Mouse (Mus musculus) megakaryocyte, embryonic 14.5 days (primary cell): Measurements from ENCODE around the gene Psma6. TPM values are rescaled to one million over a fixed set of nuclear protein-coding genes. Genes with fewer than 3 reads are reported as not detected.
A peak's percentile ranks its signal among the peaks of the same experiment; 100 is the strongest.

Experiments used
- H3K27me3 ChIP-seq: replicated peaks from 2 replicates; pipeline ENCODE3; 2012; ENCODE audit warnings: inconsistent platforms
- H3K36me3 ChIP-seq: replicated peaks from 2 replicates; pipeline ENCODE3; 2012; ENCODE audit warnings: low read length, inconsistent platforms, mixed read lengths
- H3K4me1 ChIP-seq: 2 replicates; pipeline ENCODE4 v1.6.1; 2012; ENCODE audit warnings: inconsistent platforms
- H3K4me3 ChIP-seq: replicated peaks from 2 replicates; pipeline ENCODE3; 2012; ENCODE audit warnings: moderate library complexity, mild to moderate bottlenecking, inconsistent platforms
- H3K9me3 ChIP-seq: 2 replicates; pipeline ENCODE4 v1.6.1; 2012; ENCODE audit warnings: inconsistent platforms
- FLI1 ChIP-seq: IDR thresholded peaks from 2 replicates; pipeline ENCODE4 v1.6.1; 2012; ENCODE audit warnings: low read length, inconsistent platforms, mixed read lengths
- GATA1 ChIP-seq: IDR thresholded peaks from 3 replicates; pipeline ENCODE4 v1.6.1; 2012; ENCODE audit warnings: mixed read lengths, low read length, inconsistent platforms, borderline replicate concordance
- polyA plus RNA-seq: library from polyadenylated mRNA; stranded (reverse); fragments of >175 nt; gene quantifications from 2 replicates; pipeline ENCODE4 v1.2.3, GENCODE M21; 2012; ENCODE audit warnings: low replicate concordance; ENCODE audit not compliant: insufficient read depth

Gene Psma6
- polyA plus RNA-seq, 1 experiment: 25.9 TPM

GRCm38 (mm10) chr12:55446746-55447395 lies 62.8 kb downstream of the Psma6 start:
- Histone ChIP-seq H3K36me3 (no peaks in the 10 kb centered on the region), H3K4me1 (peaks cover 56% of the 10 kb centered on the region), H3K27me3 (peaks cover 19% of the 10 kb centered on the region), H3K9me3 (no peaks in the 10 kb centered on the region), H3K4me3 (peak overlapping the region; percentile 78)
- no peak for TF ChIP-seq GATA1
- TF ChIP-seq FLI1: no peak

GRCm38 (mm10) chr12:55447396-55447760 lies 63.4 kb downstream of the Psma6 start:
- peaks cover 56% of the 10 kb centered on the region for H3K4me1 ChIP-seq
- TF ChIP-seq FLI1: no peak
- H3K36me3 ChIP-seq: no peaks in the 10 kb centered on the region
- no peaks in the 10 kb centered on the region for H3K9me3 ChIP-seq
- peaks cover 17% of the 10 kb centered on the region for H3K27me3 ChIP-seq
- peak overlapping the region; percentile 78 for H3K4me3 ChIP-seq

GRCm38 (mm10) chr12:55448457-55448856 lies 64.4 kb downstream of the Psma6 start:
- no peaks in the 10 kb centered on the region for H3K9me3 ChIP-seq
- no peak overlapping the region for H3K4me3 ChIP-seq
- H3K4me1 ChIP-seq: peaks cover 47% of the 10 kb centered on the region
- peaks cover 11% of the 10 kb centered on the region for H3K27me3 ChIP-seq
- TF ChIP-seq FLI1 (no peak), GATA1 (no peak)
- H3K36me3 ChIP-seq: no peaks in the 10 kb centered on the region

DNA sequence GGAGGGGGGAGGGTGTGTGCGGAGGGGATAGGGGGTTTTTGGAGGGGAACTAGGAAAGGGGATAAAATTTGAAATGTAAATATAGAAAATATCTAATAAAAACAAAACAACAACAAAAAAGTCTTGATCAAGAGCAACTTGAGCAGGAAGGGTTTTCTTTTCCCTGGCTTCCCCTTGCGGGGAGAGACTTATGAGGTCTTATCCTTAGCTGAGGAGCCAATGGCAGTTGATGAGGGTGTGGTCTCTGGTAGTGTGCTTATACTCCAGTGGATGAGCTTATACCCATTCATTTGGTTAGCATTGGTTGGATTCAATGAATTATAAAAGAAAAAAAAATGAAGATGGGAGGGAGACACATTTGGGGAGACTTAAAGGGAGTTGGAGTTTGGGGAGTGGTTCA lies 65.0 kb downstream of the Psma6 start:
- H3K27me3 ChIP-seq: peaks cover 12% of the 10 kb centered on the region
- H3K9me3 ChIP-seq: no peaks in the 10 kb centered on the region
- TF ChIP-seq FLI1 (no peak), GATA1 (no peak)
- no peaks in the 10 kb centered on the region for H3K36me3 ChIP-seq
- H3K4me3 ChIP-seq: no peak overlapping the region
- H3K4me1 ChIP-seq: peaks cover 41% of the 10 kb centered on the region

GRCm38 (mm10) chr12:55450421-55450820 lies 66.4 kb downstream of the Psma6 start:
- H3K27me3 ChIP-seq: peaks cover 15% of the 10 kb centered on the region

DNA sequence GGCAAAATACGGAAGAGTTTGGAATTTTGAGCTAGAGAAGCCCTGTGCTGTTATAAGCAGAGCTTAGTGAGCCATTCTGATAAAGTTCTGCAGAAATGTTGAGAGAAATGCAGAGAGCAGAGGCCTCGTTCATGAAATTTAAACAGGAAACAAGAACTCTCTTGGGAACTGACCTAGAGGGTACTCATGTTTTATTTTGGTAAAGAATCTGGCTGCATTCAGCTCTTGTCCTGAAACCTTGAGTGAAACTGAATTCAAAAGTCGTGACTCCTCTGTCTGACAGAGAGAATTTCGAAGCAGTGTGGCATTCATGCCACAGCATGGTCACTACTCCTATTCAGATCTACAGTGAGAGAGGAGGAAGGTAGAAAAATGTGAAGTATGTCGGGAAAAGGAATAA lies 68.8 kb downstream of the Psma6 start:
- H3K27me3 ChIP-seq: peaks cover 23% of the 10 kb centered on the region
- peaks cover 19% of the 10 kb centered on the region for H3K4me1 ChIP-seq
- no peaks in the 10 kb centered on the region for H3K36me3 ChIP-seq
- no peak overlapping the region for H3K4me3 ChIP-seq
- no peaks in the 10 kb centered on the region for H3K9me3 ChIP-seq
- TF ChIP-seq GATA1: no peak
- TF ChIP-seq FLI1: no peak

More at GRCm38 (mm10) chr12:55450421-55450820, 66.4 kb downstream of the Psma6 start:
- Histone ChIP-seq H3K9me3 (no peaks in the 10 kb centered on the region), H3K4me3 (peak overlapping the region; percentile 67), H3K36me3 (no peaks in the 10 kb centered on the region), H3K4me1 (peaks cover 40% of the 10 kb centered on the region)
- TF ChIP-seq FLI1: no peak
- TF ChIP-seq GATA1: no peak

GRCm38 (mm10) chr12:55453924-55454323 lies 69.9 kb downstream of the Psma6 start:
- Histone ChIP-seq H3K4me3 (no peak overlapping the region), H3K36me3 (no peaks in the 10 kb centered on the region), H3K4me1 (peaks cover 23% of the 10 kb centered on the region), H3K27me3 (peaks cover 33% of the 10 kb centered on the region), H3K9me3 (no peaks in the 10 kb centered on the region)
- TF ChIP-seq GATA1 (no peak), FLI1 (no peak)

GRCm38 (mm10) chr12:55455206-55455605 lies 71.2 kb downstream of the Psma6 start:
- Histone ChIP-seq H3K27me3 (peaks cover 43% of the 10 kb centered on the region), H3K9me3 (no peaks in the 10 kb centered on the region), H3K4me1 (peaks cover 28% of the 10 kb centered on the region), H3K4me3 (no peak overlapping the region), H3K36me3 (no peaks in the 10 kb centered on the region)
- no peak for TF ChIP-seq FLI1
- no peak for TF ChIP-seq GATA1

GRCm38 (mm10) chr12:55456136-55456535 lies 72.1 kb downstream of the Psma6 start:
- no peak for TF ChIP-seq FLI1
- TF ChIP-seq GATA1: no peak
- Histone ChIP-seq H3K4me3 (no peak overlapping the region), H3K9me3 (no peaks in the 10 kb centered on the region), H3K36me3 (no peaks in the 10 kb centered on the region), H3K27me3 (peaks cover 45% of the 10 kb centered on the region), H3K4me1 (peaks cover 29% of the 10 kb centered on the region)

- Histone ChIP-seq H3K27me3 (peaks cover 51% of the 10 kb centered on the region), H3K36me3 (no peaks in the 10 kb centered on the region), H3K4me1 (peaks cover 34% of the 10 kb centered on the region), H3K9me3 (no peaks in the 10 kb centered on the region), H3K4me3 (no peak overlapping the region)
- TF ChIP-seq FLI1 (no peak), GATA1 (no peak)
Measured at GRCm38 (mm10) chr12:55456893-55457292, 72.9 kb downstream of the Psma6 start.
